Mouse (Mus musculus): ENCODE data around the gene Gm36176. TPM values are rescaled to one million over a fixed set of nuclear protein-coding genes. Genes with fewer than 3 reads are reported as not detected.

Gm36176 gene
- polyA plus RNA-seq (2012; rRNA removed): not detected in 2 replicates

DNA sequence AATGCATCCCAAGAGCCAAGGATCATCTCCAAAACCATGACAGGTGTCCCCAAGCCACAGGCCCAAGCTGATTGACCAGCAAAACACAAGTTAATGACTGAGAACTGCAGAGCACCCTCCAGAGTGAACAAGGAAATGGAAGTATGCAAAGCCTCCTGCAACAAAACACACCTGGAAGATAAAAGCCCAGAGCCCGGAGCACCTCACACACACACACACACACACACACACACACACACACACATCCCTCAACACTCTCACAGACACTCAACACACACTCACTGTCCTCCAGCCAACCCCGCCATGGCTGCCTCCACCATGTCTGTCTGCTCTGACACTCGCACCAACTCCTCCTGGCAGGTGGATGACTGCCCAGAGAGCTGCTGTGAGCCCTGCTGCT, at the start of gene Gm36176:
Gene Gm36176, plus strand, starts transcription at position 301 of the 400 bp plus-strand sequence.

DNA sequence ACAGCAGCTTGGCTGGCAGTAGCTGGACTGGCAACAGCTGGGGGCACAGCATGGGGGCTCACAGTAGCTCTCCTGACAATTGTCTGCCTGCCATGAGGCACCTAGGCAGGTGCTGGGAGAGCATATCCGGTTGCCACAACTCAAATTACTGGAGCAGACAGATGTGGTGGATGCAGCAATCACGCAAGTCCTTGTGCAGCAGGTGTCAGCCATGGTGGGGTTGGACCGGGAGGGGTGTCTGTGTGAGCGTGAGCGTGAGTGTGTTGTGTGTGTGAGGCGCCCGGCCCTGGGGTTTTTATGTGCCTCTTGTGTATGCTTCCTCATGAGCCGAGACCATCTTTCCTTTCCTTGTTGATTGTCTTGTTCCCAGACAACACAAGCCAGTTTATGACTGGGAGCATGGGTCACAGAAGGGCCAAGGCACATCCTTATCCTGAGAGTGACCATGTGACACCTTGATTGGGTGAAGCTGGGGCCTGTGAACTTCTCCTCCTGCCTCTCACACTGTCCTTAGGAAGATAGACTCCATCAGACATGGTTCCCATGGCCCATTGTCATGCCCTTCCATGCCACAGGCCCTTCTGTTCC, 47.6 kb upstream of the Gm36176 start, which contains the start of gene Gm19668:
Gene Gm19668, minus strand, starts transcription at position 213 of the 588 bp plus-strand sequence.

DNA sequence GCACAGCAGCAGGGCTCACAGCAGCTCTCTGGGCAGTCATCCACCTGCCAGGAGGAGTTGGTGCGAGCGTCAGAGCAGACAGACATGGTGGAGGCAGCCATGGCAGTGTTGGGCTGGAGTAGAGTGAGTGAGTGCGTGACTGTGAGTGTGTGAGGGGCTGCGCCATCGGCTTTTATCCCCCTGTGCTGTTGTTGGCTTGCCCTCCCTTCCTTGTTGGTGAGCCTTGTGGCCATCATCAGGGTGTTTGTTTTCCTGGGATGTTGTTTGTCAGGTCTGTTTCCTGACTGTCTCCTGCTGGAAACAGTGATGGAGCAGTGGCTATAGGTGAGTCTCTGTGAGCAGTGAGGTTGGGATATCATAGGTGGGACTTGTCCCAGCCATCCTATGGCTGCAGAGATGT, 34.9 kb upstream of the Gm36176 start, which contains the start of gene Gm9507:
Gene Gm9507, minus strand, starts transcription at position 101 of the 400 bp plus-strand sequence.

DNA sequence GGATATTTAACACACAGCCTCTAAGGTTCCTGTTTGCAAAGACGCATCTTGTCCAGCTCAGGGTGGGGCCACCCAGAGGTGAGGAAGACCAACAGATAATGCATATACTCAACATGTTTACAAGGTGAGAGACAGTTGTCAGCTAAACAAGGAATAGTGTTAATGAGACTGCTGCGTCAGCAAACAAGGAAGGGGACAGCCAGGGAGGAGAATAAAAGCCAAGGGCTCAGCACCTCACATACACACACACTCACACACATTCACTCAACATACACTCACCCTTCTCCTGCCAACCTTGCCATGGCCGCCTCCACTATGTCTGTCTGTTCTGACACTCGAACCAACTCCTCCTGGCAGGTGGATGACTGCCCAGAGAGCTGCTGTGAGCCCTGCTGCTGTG, 32.2 kb upstream of the Gm36176 start, which contains the start of gene Gm2696:
Gene Gm2696, plus strand, starts transcription at position 301 of the 400 bp plus-strand sequence.

DNA sequence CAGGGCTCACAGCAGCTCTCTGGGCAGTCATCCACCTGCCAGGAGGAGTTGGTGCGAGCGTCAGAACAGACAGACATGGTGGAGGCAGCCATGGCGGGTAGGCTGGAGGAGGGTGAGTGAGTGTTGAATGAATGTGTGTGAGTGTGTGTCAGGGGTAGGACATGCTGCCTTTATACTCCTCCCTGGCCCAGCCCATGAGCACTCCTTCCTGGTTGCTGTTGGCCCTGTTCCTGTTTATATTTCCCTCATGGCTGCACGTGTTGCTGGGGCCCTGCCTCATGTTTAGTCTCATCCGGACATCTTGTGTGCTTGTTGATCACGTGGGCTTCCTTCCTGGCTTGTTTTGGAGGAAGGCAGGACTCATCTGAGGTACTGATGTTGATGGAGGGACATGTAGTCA, 19.7 kb upstream of the Gm36176 start, which contains the start of gene Krtap10-4:
Gene Krtap10-4, minus strand, starts transcription at position 145 of the 400 bp plus-strand sequence.

DNA sequence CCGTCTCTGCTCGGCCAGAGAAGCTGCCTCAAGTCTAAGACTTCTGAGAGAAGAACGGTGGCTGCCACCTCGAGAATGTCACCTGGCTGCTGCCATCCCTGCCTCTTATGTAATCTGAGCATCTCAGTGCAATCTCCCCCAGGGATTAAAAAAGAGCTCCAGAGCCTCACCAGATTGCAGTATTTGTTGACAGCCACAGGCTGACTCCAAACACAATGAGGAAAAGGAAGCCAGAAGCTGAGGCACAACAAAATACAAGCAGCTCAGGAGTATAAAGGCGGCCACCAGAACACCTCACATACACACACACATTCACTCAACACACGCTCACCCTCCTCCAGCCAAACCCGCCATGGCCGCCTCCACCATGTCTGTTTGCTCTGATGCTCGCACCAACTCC, 11.0 kb upstream of the Gm36176 start, which contains the start of gene Krtap10-10:
Gene Krtap10-10, plus strand, starts transcription at position 301 of the 400 bp plus-strand sequence.

DNA sequence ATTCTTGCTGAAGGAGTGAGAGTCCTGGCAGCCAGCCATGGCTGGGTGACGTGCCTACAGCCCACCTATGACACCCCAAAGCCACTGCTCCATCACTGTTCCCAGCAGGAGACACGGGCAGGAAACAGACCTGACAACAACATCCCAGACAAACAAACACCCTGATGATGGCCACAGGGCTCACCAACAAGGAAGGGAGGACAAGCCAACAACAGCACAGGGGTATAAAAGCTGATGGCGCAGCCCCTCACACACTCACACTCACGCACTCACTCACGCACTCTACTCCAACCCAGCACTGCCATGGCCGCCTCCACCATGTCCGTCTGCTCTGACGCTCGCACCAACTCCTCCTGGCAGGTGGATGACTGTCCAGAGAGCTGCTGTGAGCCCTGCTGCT, 6.0 kb downstream of the Gm36176 start, which contains the start of gene Gm10318:
Gene Gm10318, plus strand, starts transcription at position 301 of the 400 bp plus-strand sequence.

DNA sequence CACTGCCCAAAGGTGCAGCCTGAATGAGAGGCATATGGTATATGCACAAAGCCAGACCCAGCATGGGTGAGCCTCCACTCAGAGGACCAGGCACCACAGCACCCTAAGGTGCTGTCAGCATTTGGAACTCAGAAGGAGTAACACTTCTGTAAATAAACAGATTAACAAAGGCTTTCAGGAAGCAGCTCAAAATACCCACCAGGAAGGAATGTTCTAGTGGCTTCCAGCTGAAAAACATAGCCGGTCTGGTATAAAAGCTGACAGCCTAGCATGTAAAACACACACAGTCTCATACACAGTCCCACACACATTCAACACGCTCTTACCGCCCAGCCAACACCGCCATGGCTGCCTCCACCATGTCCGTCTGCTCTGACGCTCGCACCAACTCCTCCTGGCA, 15.1 kb downstream of the Gm36176 start, which contains the start of gene Gm3285:
Gene Gm3285, plus strand, starts transcription at position 301 of the 400 bp plus-strand sequence.

Other genes starting within 250 kb of the Gm36176 start
- 233 and 246 TPM in 2 replicates for gene Sumo3, start 240.7 kb upstream of the Gm36176 start, polyA plus RNA-seq (2012; rRNA removed)
- not detected in 2 replicates for gene Gm49325, start 240.6 kb upstream of the Gm36176 start, polyA plus RNA-seq (2012; rRNA removed)
- gene Ube2g2, start 224.5 kb upstream of the Gm36176 start, polyA plus RNA-seq (2012; rRNA removed): 34.4 and 39.8 TPM in 2 replicates
- gene Tspear, start 160.2 kb upstream of the Gm36176 start, polyA plus RNA-seq (2012; rRNA removed): 0.62 and 0.70 TPM in 2 replicates
- not detected in 2 replicates for gene Gm19402, start 156.0 kb upstream of the Gm36176 start, polyA plus RNA-seq (2012; rRNA removed)
- gene Gm9508, start 149.6 kb upstream of the Gm36176 start, polyA plus RNA-seq (2012; rRNA removed): not detected in 2 replicates
- not detected in 2 replicates for gene Gm10272, start 140.2 kb upstream of the Gm36176 start, polyA plus RNA-seq (2012; rRNA removed)
- gene Gm10024, start 135.3 kb upstream of the Gm36176 start, polyA plus RNA-seq (2012; rRNA removed): not detected in 2 replicates
- gene Gm10142, start 131.0 kb upstream of the Gm36176 start, polyA plus RNA-seq (2012; rRNA removed): not detected in 2 replicates
- not detected in 2 replicates for gene Krtap12-1, start 126.2 kb upstream of the Gm36176 start, polyA plus RNA-seq (2012; rRNA removed)
- gene Gm10100, start 120.3 kb upstream of the Gm36176 start, polyA plus RNA-seq (2012; rRNA removed): not detected in 2 replicates
- not detected in 2 replicates for gene Gm18596, start 104.2 kb upstream of the Gm36176 start, polyA plus RNA-seq (2012; rRNA removed)
- gene Gm9736, start 95.4 kb upstream of the Gm36176 start, polyA plus RNA-seq (2012; rRNA removed): not detected in 2 replicates
- gene Gm3233, start 87.1 kb upstream of the Gm36176 start, polyA plus RNA-seq (2012; rRNA removed): not detected in 2 replicates
- gene Gm3238, start 75.5 kb upstream of the Gm36176 start, polyA plus RNA-seq (2012; rRNA removed): not detected in 2 replicates
- not detected in 2 replicates for gene Gm7138, start 69.9 kb upstream of the Gm36176 start, polyA plus RNA-seq (2012; rRNA removed)
- gene Gm3250, start 64.3 kb upstream of the Gm36176 start, polyA plus RNA-seq (2012; rRNA removed): not detected in 2 replicates
- not detected in 2 replicates for gene Gm7137, start 58.6 kb upstream of the Gm36176 start, polyA plus RNA-seq (2012; rRNA removed)
- not detected in 2 replicates for gene Gm9639, start 51.7 kb upstream of the Gm36176 start, polyA plus RNA-seq (2012; rRNA removed)
- gene Gm19668, start 47.7 kb upstream of the Gm36176 start, polyA plus RNA-seq (2012; rRNA removed): not detected in 2 replicates
- not detected in 2 replicates for gene Gm9507, start 35.0 kb upstream of the Gm36176 start, polyA plus RNA-seq (2012; rRNA removed)
- gene Gm2696, start 32.1 kb upstream of the Gm36176 start, polyA plus RNA-seq (2012; rRNA removed): not detected in 2 replicates
- not detected in 2 replicates for gene Krtap10-4, start 19.7 kb upstream of the Gm36176 start, polyA plus RNA-seq (2012; rRNA removed)
- not detected in 2 replicates for gene Krtap10-10, start 10.9 kb upstream of the Gm36176 start, polyA plus RNA-seq (2012; rRNA removed)
- gene Gm10318, start 6.1 kb downstream of the Gm36176 start, polyA plus RNA-seq (2012; rRNA removed): not detected in 2 replicates
- gene Gm3285, start 15.2 kb downstream of the Gm36176 start, polyA plus RNA-seq (2012; rRNA removed): not detected in 2 replicates
- gene Lrrc3, start 55.7 kb downstream of the Gm36176 start, polyA plus RNA-seq (2012; rRNA removed): 7.3 and 8.4 TPM in 2 replicates
- 1.2 and 1.9 TPM in 2 replicates for gene Trpm2, start 123.8 kb downstream of the Gm36176 start, polyA plus RNA-seq (2012; rRNA removed)
- gene 1810043G02Rik, start 131.7 kb downstream of the Gm36176 start, polyA plus RNA-seq (2012; rRNA removed): 44.0 and 48.6 TPM in 2 replicates
- gene Pfkl, start 163.3 kb downstream of the Gm36176 start, polyA plus RNA-seq (2012; rRNA removed): 165 and 180 TPM in 2 replicates
- gene Dnmt3l, start 195.1 kb downstream of the Gm36176 start, polyA plus RNA-seq (2012; rRNA removed): 0.94 and 1.2 TPM in 2 replicates
- gene Aire, start 196.8 kb downstream of the Gm36176 start, polyA plus RNA-seq (2012; rRNA removed): 0.74 and 1.1 TPM in 2 replicates
- gene Icosl, start 222.5 kb downstream of the Gm36176 start, polyA plus RNA-seq (2012; rRNA removed): 15.3 and 15.4 TPM in 2 replicates